Mouse (Mus musculus): ENCODE results near the gene Psmb1.
"Not testable (repeated sequence)": the region's sequence is repeated elsewhere in the genome, so short reads cannot be mapped to it uniquely, and the experiment has no call there.

Psmb1 gene

GRCm38 (mm10) chr17:15459761-15460160, 39.8 kb downstream of the Psmb1 start:
- DNase-seq, result no peak

GRCm38 (mm10) chr17:15456595-15456994, 43.0 kb downstream of the Psmb1 start:
- DNase-seq, result no peak

- DNase-seq, result no peak
Observed at GRCm38 (mm10) chr17:15455203-15455602, 44.3 kb downstream of the Psmb1 start.

- DNase-seq, result no peak
Observed at GRCm38 (mm10) chr17:15449606-15450005, 49.9 kb downstream of the Psmb1 start.

- not testable (repeated sequence) for DNase-seq
Observed at GRCm38 (mm10) chr17:15449144-15449543, 50.4 kb downstream of the Psmb1 start.

GRCm38 (mm10) chr17:15447831-15448230, 51.7 kb downstream of the Psmb1 start:
- no peak for DNase-seq

GRCm38 (mm10) chr17:15445421-15445820, 54.1 kb downstream of the Psmb1 start:
- no peak for DNase-seq

GRCm38 (mm10) chr17:15440463-15441121, 59.0 kb downstream of the Psmb1 start:
- no peak for DNase-seq

GRCm38 (mm10) chr17:15440067-15440462, 59.5 kb downstream of the Psmb1 start:
- DNase-seq, result no peak

GRCm38 (mm10) chr17:15434748-15435147, 64.8 kb downstream of the Psmb1 start:
- no peak for DNase-seq

GRCm38 (mm10) chr17:15432036-15432435, 67.5 kb downstream of the Psmb1 start:
- DNase-seq, result no peak

GRCm38 (mm10) chr17:15431551-15431950, 68.0 kb downstream of the Psmb1 start:
- DNase-seq, result no peak

GRCm38 (mm10) chr17:15431021-15431514, 68.5 kb downstream of the Psmb1 start:
- DNase-seq, result no peak

GRCm38 (mm10) chr17:15429937-15430336, 69.6 kb downstream of the Psmb1 start:
- DNase-seq, result no peak

GRCm38 (mm10) chr17:15429451-15429850, 70.1 kb downstream of the Psmb1 start:
- DNase-seq, result no peak

- DNase-seq, result no peak
Observed at GRCm38 (mm10) chr17:15425931-15426330, 73.6 kb downstream of the Psmb1 start.

Measured in lung, postnatal 36 days (tissue).